ENCODE assay signal across 26 mouse cellular contexts in genomic region chr17:74440486-74440885, GRCm38 (mm10). TPM values are rescaled to one million over a fixed set of nuclear protein-coding genes. Genes with fewer than 3 reads are reported as not detected.
DNase-seq lines count a peak whose midpoint lies in the region; ATAC-seq lines count a peak whose summit lies in the region.
"Had no signal": no experiment of that assay in that cellular context is flagged by ENCODE, and none has a peak within 500 bp of the region (broad histone marks: within the 10 kb centered on the region; RNA-seq: fewer than 3 reads in every experiment).

No protein-coding gene starts in this region.

- no peak overlapping the region for H3K27ac ChIP-seq in hindbrain, embryonic 14.5 days
- no peak overlapping the region for H3K27ac ChIP-seq in hindbrain, embryonic 16.5 days (ENCODE audit: low read depth, low read length)
- H3K27ac ChIP-seq: forebrain, embryonic 10.5 days; heart, embryonic 13.5 days; hindbrain, postnatal 0 days; limb, embryonic 15.5 days had no signal

- no peak overlapping the region for H3K9ac ChIP-seq in hindbrain, embryonic 14.5 days
- H3K9ac ChIP-seq in hindbrain, embryonic 16.5 days (ENCODE audit: low read depth, low read length) = no peak overlapping the region
- H3K9ac ChIP-seq: forebrain, postnatal 0 days; heart, embryonic 13.5 days; limb, embryonic 15.5 days; lung, embryonic 14.5 days had no signal

- H3K9me3 ChIP-seq in hindbrain, embryonic 14.5 days (ENCODE audit: control insufficient read depth, low read length) = no peaks in the 10 kb centered on the region
- H3K9me3 ChIP-seq in hindbrain, embryonic 16.5 days (ENCODE audit: control insufficient read depth, low read length) = no peaks in the 10 kb centered on the region
- H3K9me3 ChIP-seq: forebrain, embryonic 10.5 days; heart, embryonic 13.5 days; limb, embryonic 15.5 days had no signal

- no peak overlapping the region for H3K4me2 ChIP-seq in hindbrain, embryonic 14.5 days (replicated peaks)
- H3K4me2 ChIP-seq in hindbrain, embryonic 16.5 days (ENCODE audit: low read length) = no peak overlapping the region
- H3K4me2 ChIP-seq: heart, embryonic 13.5 days; limb, embryonic 15.5 days; lung, embryonic 14.5 days had no signal

- ATAC-seq in hindbrain, embryonic 14.5 days (ENCODE audit: low FRiP score) = no peak
- no peak for ATAC-seq in hindbrain, embryonic 16.5 days
- ATAC-seq in megakaryocyte progenitor cell, adult 5-6 weeks (replicated peaks; ENCODE audit: poor library complexity) = peak; percentile 99
- ATAC-seq: forebrain, postnatal 0 days; hindbrain, postnatal 0 days had no signal

- H3K27me3 ChIP-seq in hindbrain, embryonic 14.5 days (ENCODE audit: control insufficient read depth, insufficient read depth, low read length) = no peaks in the 10 kb centered on the region
- H3K27me3 ChIP-seq in hindbrain, embryonic 16.5 days (replicated peaks; ENCODE audit: control insufficient read depth, insufficient read depth, low read length) = no peaks in the 10 kb centered on the region
- H3K27me3 ChIP-seq: heart, embryonic 13.5 days; limb, embryonic 15.5 days had no signal

- H3K4me1 ChIP-seq in hindbrain, embryonic 14.5 days (replicated peaks; ENCODE audit: control insufficient read depth, insufficient read depth, low read length) = no peaks in the 10 kb centered on the region
- no peaks in the 10 kb centered on the region for H3K4me1 ChIP-seq in hindbrain, embryonic 16.5 days (ENCODE audit: control insufficient read depth, insufficient read depth, low read depth, low read length)
- H3K4me1 ChIP-seq: forebrain, embryonic 10.5 days; heart, embryonic 13.5 days; limb, embryonic 15.5 days had no signal

- no peak overlapping the region for H3K4me3 ChIP-seq in hindbrain, embryonic 14.5 days (replicated peaks; ENCODE audit: low read length)
- no peak overlapping the region for H3K4me3 ChIP-seq in hindbrain, embryonic 16.5 days (ENCODE audit: low read length)
- H3K4me3 ChIP-seq: forebrain, embryonic 10.5 days; heart, embryonic 13.5 days; limb, embryonic 15.5 days; myocyte had no signal

- peak; percentile 2 for DNase-seq in hindbrain, embryonic 14.5 days (ENCODE audit: low spot score)
- DNase-seq in A20 (ENCODE audit: low read depth, low spot score) = peak; percentile 67
- peak; percentile 38 for DNase-seq in c-Kit-positive CD71-negative TER-119-negative erythroid progenitor cells, embryonic 14.5 days (ENCODE audit: low read depth)
- DNase-seq in embryo, embryonic 9.5 days (ENCODE audit: extremely low spot score) = no peak
- no peak for DNase-seq in adrenal gland, postnatal 14 days
- no peak for DNase-seq in thymus, postnatal 0 days (ENCODE audit: low spot score)
- DNase-seq: adrenal gland, postnatal 10 days; cerebellum, adult 18-20 months; cerebellum, postnatal 25 days; forebrain, postnatal 0 days; heart, postnatal 36 days; kidney, adult 18-20 months; kidney, postnatal 10 days; layer of hippocampus, postnatal 36 days; lung, embryonic 14.5 days; lung, postnatal 4 days; midbrain, embryonic 14.5 days; right cerebral cortex, postnatal 14 days; thymus, postnatal 25 days had no signal

- WGBS in hindbrain, embryonic 14.5 days = 79% methylated on average over 5 of the region's 5 CpGs
- WGBS in hindbrain, embryonic 16.5 days = 80% methylated on average over 5 of the region's 5 CpGs

- H3K36me3 ChIP-seq in hindbrain, embryonic 14.5 days (replicated peaks; ENCODE audit: control insufficient read depth, insufficient read depth) = no peaks in the 10 kb centered on the region
- no peaks in the 10 kb centered on the region for H3K36me3 ChIP-seq in hindbrain, embryonic 16.5 days (ENCODE audit: control insufficient read depth, insufficient read depth, low read length)
- H3K36me3 ChIP-seq: forebrain, embryonic 10.5 days; heart, embryonic 13.5 days; limb, embryonic 15.5 days had no signal

RNA-seq across cellular contexts. Expression of gene Nlrc4, which starts 18.5 kb away (rescaled TPM):
- polyA plus RNA-seq in hindbrain, embryonic 14.5 days (2014; fragmentation: Nextera tagmentation; extraction: Ambion mirVana) = 0.38 and 0.44 TPM in 2 replicates
- 0.20 and 0.42 TPM in 2 replicates for polyA plus RNA-seq in hindbrain, embryonic 16.5 days (2015; fragmentation: Nextera tagmentation; extraction: Ambion mirVana)
- total RNA-seq in megakaryocyte progenitor cell, adult 5-6 weeks (2015) = 6.3 and 8.5 TPM in 2 replicates
- total RNA-seq in megakaryocyte progenitor cell, adult 5-6 weeks (2017) = 8.6 and 9.4 TPM in 2 replicates
- 0.26 and 0.86 TPM in 2 replicates for total RNA-seq in adrenal gland, postnatal 14 days (2021)
- polyA plus RNA-seq in thymus, postnatal 0 days (2015; fragmentation: Nextera tagmentation; extraction: Ambion mirVana) = 0.37 and 0.47 TPM in 2 replicates

RNA-seq across cellular contexts. Expression of gene Slc30a6, which starts 45.1 kb away (rescaled TPM):
- 28.1 and 30.8 TPM in 2 replicates for polyA plus RNA-seq in hindbrain, embryonic 14.5 days (2014; fragmentation: Nextera tagmentation; extraction: Ambion mirVana)
- 30.7 and 31.8 TPM in 2 replicates for polyA plus RNA-seq in hindbrain, embryonic 16.5 days (2015; fragmentation: Nextera tagmentation; extraction: Ambion mirVana)
- total RNA-seq in megakaryocyte progenitor cell, adult 5-6 weeks (2015) = 20.2 and 26.4 TPM in 2 replicates
- 14.8 and 19.6 TPM in 2 replicates for total RNA-seq in megakaryocyte progenitor cell, adult 5-6 weeks (2017)
- total RNA-seq in adrenal gland, postnatal 14 days (2021) = 22.5 and 24.3 TPM in 2 replicates
- polyA plus RNA-seq in thymus, postnatal 0 days (2015; fragmentation: Nextera tagmentation; extraction: Ambion mirVana) = 29.1 and 30.5 TPM in 2 replicates

RNA-seq across cellular contexts. Expression of gene Yipf4, which starts 48.8 kb away (rescaled TPM):
- 62.2 TPM in 2 replicates for polyA plus RNA-seq in hindbrain, embryonic 14.5 days (2014; fragmentation: Nextera tagmentation; extraction: Ambion mirVana)
- 44.8 and 51.3 TPM in 2 replicates for polyA plus RNA-seq in hindbrain, embryonic 16.5 days (2015; fragmentation: Nextera tagmentation; extraction: Ambion mirVana)
- 43.2 and 49.1 TPM in 2 replicates for total RNA-seq in megakaryocyte progenitor cell, adult 5-6 weeks (2015)
- 44.0 and 55.6 TPM in 2 replicates for total RNA-seq in megakaryocyte progenitor cell, adult 5-6 weeks (2017)
- 115 and 123 TPM in 2 replicates for total RNA-seq in adrenal gland, postnatal 14 days (2021)
- 95.4 and 98.3 TPM in 2 replicates for polyA plus RNA-seq in thymus, postnatal 0 days (2015; fragmentation: Nextera tagmentation; extraction: Ambion mirVana)

Comparison
In these comparisons a context has a peak if more than half of its experiments do, and no peak if none do; other contexts are left out.
1. DNase-seq: peak in hindbrain, embryonic 14.5 days (single experiment), A20 (single experiment) and c-Kit-positive CD71-negative TER-119-negative erythroid progenitor cells, embryonic 14.5 days (single experiment); none in embryo, embryonic 9.5 days (single experiment), adrenal gland, postnatal 14 days (single experiment) and thymus, postnatal 0 days (single experiment).